Comparison of ENCODE assay signal across 25 mouse cellular contexts in genomic region chr3:40698834-40699233, GRCm38 (mm10). TPM values are rescaled to one million over a fixed set of nuclear protein-coding genes. Genes with fewer than 3 reads are reported as not detected.
DNase-seq lines count a peak whose midpoint lies in the region; ATAC-seq and TF ChIP-seq lines count a peak whose summit lies in the region.
"Had no signal": no experiment of that assay in that cellular context is flagged by ENCODE, and none has a peak within 500 bp of the region (broad histone marks: within the 10 kb centered on the region; RNA-seq: fewer than 3 reads in every experiment).

No protein-coding gene starts in this region.

- no peak for TF ChIP-seq EP300 in liver, postnatal 0 days (IDR thresholded peaks at IDR 0.05; ENCODE audit: low read depth)

- no peak overlapping the region for H3K27ac ChIP-seq in liver, adult 2 months (replicated peaks; ENCODE audit: insufficient read depth, low read depth, low read length)
- H3K27ac ChIP-seq in liver, postnatal 0 days (ENCODE audit: low read depth) = no peak overlapping the region
- H3K27ac ChIP-seq in midbrain, embryonic 15.5 days = no peak overlapping the region
- H3K27ac ChIP-seq: embryonic facial prominence, embryonic 13.5 days; embryonic facial prominence, embryonic 15.5 days; forebrain, embryonic 13.5 days; forebrain, embryonic 15.5 days had no signal

- ATAC-seq in liver, postnatal 0 days = no peak
- 0 out of 2 replicates have a peak, but pooled peaks have one; percentile 27 for ATAC-seq in common myeloid progenitor, adult 5-6 weeks (replicated peaks; ENCODE audit: low read depth, poor library complexity, severe bottlenecking)
- ATAC-seq in megakaryocyte, adult 5-6 weeks (ENCODE audit: poor library complexity, severe bottlenecking) = peak; percentile 86
- ATAC-seq in midbrain, embryonic 15.5 days (replicated peaks) = no peak
- no peak for ATAC-seq in erythroid progenitor cell, adult 5-6 weeks (replicated peaks; ENCODE audit: low FRiP score, poor library complexity, severe bottlenecking)
- ATAC-seq: forebrain, embryonic 13.5 days; forebrain, embryonic 15.5 days; forebrain, postnatal 0 days had no signal

- 79% methylated on average over 3 of the region's 3 CpGs for WGBS in liver, adult 2 months
- 57% methylated on average over 3 of the region's 3 CpGs for WGBS in liver, postnatal 0 days (ENCODE audit: insufficient replicate concordance)
- 87% methylated on average over 3 of the region's 3 CpGs for WGBS in midbrain, embryonic 15.5 days

- H3K36me3 ChIP-seq in liver, adult 2 months (ENCODE audit: control insufficient read depth, insufficient read depth, low read length) = no peaks in the 10 kb centered on the region
- H3K36me3 ChIP-seq in liver, postnatal 0 days (replicated peaks; ENCODE audit: insufficient read depth, low read length) = no peaks in the 10 kb centered on the region
- H3K36me3 ChIP-seq in midbrain, embryonic 15.5 days (replicated peaks) = no peaks in the 10 kb centered on the region

- no peak for TF ChIP-seq POLR2A in liver, adult 2 months (IDR thresholded peaks at IDR 0.05; ENCODE audit: extremely low read depth, insufficient read depth, low read length)

- no peak overlapping the region for H3K4me2 ChIP-seq in liver, postnatal 0 days (ENCODE audit: low read depth, low read length)
- H3K4me2 ChIP-seq in midbrain, embryonic 15.5 days = no peak overlapping the region
- H3K4me2 ChIP-seq: embryonic facial prominence, embryonic 13.5 days; embryonic facial prominence, embryonic 15.5 days; forebrain, embryonic 13.5 days; forebrain, embryonic 15.5 days had no signal

- TF ChIP-seq CTCF in liver, adult 2 months (IDR thresholded peaks at IDR 0.05; ENCODE audit: low read depth, low read length) = no peak
- TF ChIP-seq CTCF in liver, postnatal 0 days (IDR thresholded peaks at IDR 0.05; ENCODE audit: low read depth) = no peak

- peak; percentile 15 for DNase-seq in liver, adult 2 months (ENCODE audit: extremely low read depth, low read depth, low spot score)
- no peak for DNase-seq in liver, postnatal 0 days
- peak; percentile 17 for DNase-seq in 416B (ENCODE audit: low read depth)
- DNase-seq in cerebellum, adult 8-10 months = no peak
- DNase-seq: adrenal gland, adult 2 months; adrenal gland, postnatal 10 days; adrenal gland, postnatal 25 days; cerebellum, adult 11-12 months; cerebellum, adult 2 months; cerebellum, adult 9-11 months; cerebellum, postnatal 14 days; cerebellum, postnatal 36 days; embryo, embryonic 11 days; forebrain, postnatal 0 days had no signal

- no peaks in the 10 kb centered on the region for H3K79me2 ChIP-seq in liver, adult 2 months (ENCODE audit: control insufficient read depth, insufficient read depth, low read length)

- no peaks in the 10 kb centered on the region for H3K4me1 ChIP-seq in liver, adult 2 months (ENCODE audit: control insufficient read depth, insufficient read depth, low read length)
- peaks cover 6% of the 10 kb centered on the region for H3K4me1 ChIP-seq in liver, postnatal 0 days (ENCODE audit: insufficient read depth)
- no peaks in the 10 kb centered on the region for H3K4me1 ChIP-seq in midbrain, embryonic 15.5 days
- H3K4me1 ChIP-seq: embryonic facial prominence, embryonic 13.5 days; embryonic facial prominence, embryonic 15.5 days; forebrain, embryonic 13.5 days; forebrain, embryonic 15.5 days had no signal

- no peak overlapping the region for H3K4me3 ChIP-seq in liver, adult 2 months (ENCODE audit: insufficient read depth, low read depth, low read length)
- H3K4me3 ChIP-seq in liver, postnatal 0 days (ENCODE audit: low read depth, low read length) = no peak overlapping the region
- H3K4me3 ChIP-seq in midbrain, embryonic 15.5 days = no peak overlapping the region
- H3K4me3 ChIP-seq: embryonic facial prominence, embryonic 13.5 days; embryonic facial prominence, embryonic 15.5 days; erythroblast, embryonic 14.5 days; forebrain, embryonic 13.5 days; forebrain, embryonic 15.5 days had no signal

- H3K9ac ChIP-seq in liver, adult 2 months (ENCODE audit: low read depth, low read length) = no peak overlapping the region
- no peak overlapping the region for H3K9ac ChIP-seq in liver, postnatal 0 days (replicated peaks)
- no peak overlapping the region for H3K9ac ChIP-seq in midbrain, embryonic 15.5 days
- H3K9ac ChIP-seq: embryonic facial prominence, embryonic 13.5 days; embryonic facial prominence, embryonic 15.5 days; forebrain, embryonic 13.5 days; forebrain, embryonic 15.5 days; forebrain, postnatal 0 days had no signal

- no peaks in the 10 kb centered on the region for H3K27me3 ChIP-seq in liver, adult 2 months (ENCODE audit: control insufficient read depth, insufficient read depth, low read length)
- no peaks in the 10 kb centered on the region for H3K27me3 ChIP-seq in liver, postnatal 0 days (ENCODE audit: insufficient read depth, low read length)
- H3K27me3 ChIP-seq in midbrain, embryonic 15.5 days (replicated peaks) = no peaks in the 10 kb centered on the region
- H3K27me3 ChIP-seq: embryonic facial prominence, embryonic 13.5 days; embryonic facial prominence, embryonic 15.5 days; forebrain, embryonic 13.5 days; forebrain, embryonic 15.5 days had no signal

- H3K9me3 ChIP-seq in liver, postnatal 0 days (ENCODE audit: low read length) = no peaks in the 10 kb centered on the region
- no peaks in the 10 kb centered on the region for H3K9me3 ChIP-seq in midbrain, embryonic 15.5 days
- H3K9me3 ChIP-seq: embryonic facial prominence, embryonic 13.5 days; embryonic facial prominence, embryonic 15.5 days; forebrain, embryonic 13.5 days; forebrain, embryonic 15.5 days had no signal

RNA-seq across cellular contexts. Expression of gene Slc25a31, which starts 9.8 kb away (rescaled TPM):
- total RNA-seq in liver, adult 2 months (2014; rRNA removed) = 0.07 TPM in 1 of 2 replicates, not detected in the other
- 0.07 TPM in 1 of 2 replicates, not detected in the other for polyA plus RNA-seq in liver, adult 2 months (2012; rRNA removed)
- 0.05 and 0.06 TPM in 2 replicates for polyA plus RNA-seq in liver, postnatal 0 days (2015; fragmentation: Nextera tagmentation; extraction: Ambion mirVana)
- not detected in 2 replicates for total RNA-seq in common myeloid progenitor, adult 5-6 weeks (2017)
- total RNA-seq in megakaryocyte, adult 5-6 weeks (2015) = not detected in 2 replicates
- not detected in 2 replicates for total RNA-seq in megakaryocyte, adult 5-6 weeks (2017)
- 0.31 and 0.32 TPM in 2 replicates for polyA plus RNA-seq in midbrain, embryonic 15.5 days (2015; fragmentation: Nextera tagmentation; extraction: Ambion mirVana)
- total RNA-seq in erythroid progenitor cell, adult 5-6 weeks (2015; ENCODE audit: low replicate concordance) = not detected in 2 replicates
- not detected in 2 replicates for total RNA-seq in erythroid progenitor cell, adult 5-6 weeks (2017; ENCODE audit: low replicate concordance)
- total RNA-seq: MEL had no signal
- polyA plus RNA-seq: adrenal gland, adult 2 months; C2C12; erythroblast, embryonic 14.5 days had no signal

RNA-seq across cellular contexts. Expression of gene Hspa4l, which starts 45.5 kb away (rescaled TPM):
- total RNA-seq in liver, adult 2 months (2014; rRNA removed) = 10.3 and 10.5 TPM in 2 replicates
- polyA plus RNA-seq in liver, adult 2 months (2012; rRNA removed) = 6.9 and 7.1 TPM in 2 replicates
- polyA plus RNA-seq in liver, postnatal 0 days (2015; fragmentation: Nextera tagmentation; extraction: Ambion mirVana) = 7.8 and 11.7 TPM in 2 replicates
- 47.0 and 94.6 TPM in 2 replicates for total RNA-seq in common myeloid progenitor, adult 5-6 weeks (2017)
- 33.4 and 40.1 TPM in 2 replicates for total RNA-seq in megakaryocyte, adult 5-6 weeks (2015)
- total RNA-seq in megakaryocyte, adult 5-6 weeks (2017) = 46.1 and 46.7 TPM in 2 replicates
- 49.6 and 53.7 TPM in 2 replicates for polyA plus RNA-seq in midbrain, embryonic 15.5 days (2015; fragmentation: Nextera tagmentation; extraction: Ambion mirVana)
- total RNA-seq in erythroid progenitor cell, adult 5-6 weeks (2015; ENCODE audit: low replicate concordance) = 84.3 and 85.8 TPM in 2 replicates
- total RNA-seq in erythroid progenitor cell, adult 5-6 weeks (2017; ENCODE audit: low replicate concordance) = 58.1 and 152 TPM in 2 replicates

Comparison
In these comparisons a context has a peak if more than half of its experiments do, and no peak if none do; other contexts are left out.
1. DNase-seq: peak in liver, adult 2 months (single experiment) and 416B (single experiment); none in liver, postnatal 0 days (single experiment) and cerebellum, adult 8-10 months (single experiment).
2. ATAC-seq: peak in common myeloid progenitor, adult 5-6 weeks (single experiment) and megakaryocyte, adult 5-6 weeks (single experiment); none in liver, postnatal 0 days (single experiment), midbrain, embryonic 15.5 days (single experiment) and erythroid progenitor cell, adult 5-6 weeks (single experiment).